Mouse (Mus musculus): ENCODE results near the gene Uts2r. TPM values are rescaled to one million over a fixed set of nuclear protein-coding genes. Genes with fewer than 3 reads are reported as not detected.

The Uts2r gene
- polyA plus RNA-seq, 1 experiment from 2014 or later: 0.76 TPM

Other genes starting within 250 kb of the Uts2r start
- gene Ccdc57, start 227.4 kb upstream of the Uts2r start, polyA plus RNA-seq (2015; fragmentation: Nextera tagmentation; extraction: Ambion mirVana): 7.4 and 8.2 TPM in 2 replicates
- 8.4 and 10.4 TPM in 2 replicates for gene Slc16a3, start 211.8 kb upstream of the Uts2r start, polyA plus RNA-seq (2015; fragmentation: Nextera tagmentation; extraction: Ambion mirVana)
- 173 and 176 TPM in 2 replicates for gene Csnk1d, start 168.9 kb upstream of the Uts2r start, polyA plus RNA-seq (2015; fragmentation: Nextera tagmentation; extraction: Ambion mirVana)
- not detected in 2 replicates for gene Cd7, start 120.9 kb upstream of the Uts2r start, polyA plus RNA-seq (2015; fragmentation: Nextera tagmentation; extraction: Ambion mirVana)
- not detected in 2 replicates for gene Sectm1b, start 96.7 kb upstream of the Uts2r start, polyA plus RNA-seq (2015; fragmentation: Nextera tagmentation; extraction: Ambion mirVana)
- not detected in 2 replicates for gene Sectm1a, start 79.1 kb upstream of the Uts2r start, polyA plus RNA-seq (2015; fragmentation: Nextera tagmentation; extraction: Ambion mirVana)
- not detected in 2 replicates for gene Tex19.2, start 41.6 kb upstream of the Uts2r start, polyA plus RNA-seq (2015; fragmentation: Nextera tagmentation; extraction: Ambion mirVana)
- gene Tex19.1, start 14.1 kb upstream of the Uts2r start, polyA plus RNA-seq (2015; fragmentation: Nextera tagmentation; extraction: Ambion mirVana): not detected in 2 replicates
- 33.7 and 34.6 TPM in 2 replicates for gene Hexdc, start 44.2 kb downstream of the Uts2r start, polyA plus RNA-seq (2015; fragmentation: Nextera tagmentation; extraction: Ambion mirVana)
- gene Ogfod3, start 44.4 kb downstream of the Uts2r start, polyA plus RNA-seq (2015; fragmentation: Nextera tagmentation; extraction: Ambion mirVana): 22.4 and 26.6 TPM in 2 replicates
- gene Cybc1, start 69.1 kb downstream of the Uts2r start, polyA plus RNA-seq (2015; fragmentation: Nextera tagmentation; extraction: Ambion mirVana): 38.4 and 41.4 TPM in 2 replicates
- 101 and 106 TPM in 2 replicates for gene Narf, start 77.0 kb downstream of the Uts2r start, polyA plus RNA-seq (2015; fragmentation: Nextera tagmentation; extraction: Ambion mirVana)
- gene Foxk2, start 99.7 kb downstream of the Uts2r start, polyA plus RNA-seq (2015; fragmentation: Nextera tagmentation; extraction: Ambion mirVana): 14.3 and 17.1 TPM in 2 replicates
- gene Wdr45b, start 194.2 kb downstream of the Uts2r start, polyA plus RNA-seq (2015; fragmentation: Nextera tagmentation; extraction: Ambion mirVana): 82.3 and 89.7 TPM in 2 replicates
- gene Rab40b, start 228.0 kb downstream of the Uts2r start, polyA plus RNA-seq (2015; fragmentation: Nextera tagmentation; extraction: Ambion mirVana): 11.4 and 11.9 TPM in 2 replicates